Mouse (Mus musculus): ENCODE results near the gene Oas2.

DNA sequence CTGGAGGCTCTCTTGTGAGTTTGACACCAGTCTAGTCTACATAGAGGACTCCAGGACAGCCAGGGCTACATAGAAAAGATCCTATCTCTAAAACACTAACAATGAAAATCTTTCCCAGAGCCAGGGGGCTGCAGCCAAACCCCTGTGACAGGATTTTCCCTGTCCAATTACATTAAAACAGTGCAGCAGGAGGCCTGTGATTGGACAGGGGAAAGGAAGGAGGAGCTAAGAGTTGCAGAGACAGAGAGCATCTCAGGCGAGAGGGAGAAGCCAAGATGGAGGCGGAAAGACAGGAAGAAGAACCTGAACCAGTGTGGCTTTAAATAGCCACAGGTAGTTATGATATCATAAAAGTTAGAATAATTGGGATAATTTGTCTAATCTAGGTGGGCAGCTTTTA is 32.8 kb upstream of the Oas2 start:
- TF ChIP-seq POLR2A (IDR thresholded peaks at IDR 0.05; ENCODE audit: borderline replicate concordance, control insufficient read depth, low read depth, low read length) (no peak), CTCF (IDR thresholded peaks at IDR 0.05; ENCODE audit: control insufficient read depth, insufficient read depth, low read length) (no peak)

Data from bone marrow, adult 2 months (tissue).